Mouse (Mus musculus): ENCODE measurements at regions not wholly inside any gene's neighbourhood (a gene's known extent, or its start where the extent isn't known, plus 50 kb on each side); places are given as distances from the start of the nearest gene placed in this dataset.

GRCm38 (mm10) chr3:137563541-137564080 is 57.8 kb upstream of the Ddit4l start:
- no peak for DNase-seq (ENCODE audit: low spot score in 2 of 2)

- DNase-seq (ENCODE audit: low spot score in 2 of 2) = no peak
Measured at GRCm38 (mm10) chr3:137564282-137564681, 57.1 kb upstream of the Ddit4l start.

GRCm38 (mm10) chr3:137568580-137569313 is 52.7 kb upstream of the Ddit4l start:
- DNase-seq (ENCODE audit: low spot score in 2 of 2) = no peak

All from cerebellum, postnatal 4 days (tissue).